Mouse (Mus musculus): ENCODE results near the gene Myl9. TPM values are rescaled to one million over a fixed set of nuclear protein-coding genes. Genes with fewer than 3 reads are reported as not detected.

Myl9 gene
- total and polyA plus RNA-seq, 2 experiments from 2014 or later = 1,431 to 1,885 TPM

DNA sequence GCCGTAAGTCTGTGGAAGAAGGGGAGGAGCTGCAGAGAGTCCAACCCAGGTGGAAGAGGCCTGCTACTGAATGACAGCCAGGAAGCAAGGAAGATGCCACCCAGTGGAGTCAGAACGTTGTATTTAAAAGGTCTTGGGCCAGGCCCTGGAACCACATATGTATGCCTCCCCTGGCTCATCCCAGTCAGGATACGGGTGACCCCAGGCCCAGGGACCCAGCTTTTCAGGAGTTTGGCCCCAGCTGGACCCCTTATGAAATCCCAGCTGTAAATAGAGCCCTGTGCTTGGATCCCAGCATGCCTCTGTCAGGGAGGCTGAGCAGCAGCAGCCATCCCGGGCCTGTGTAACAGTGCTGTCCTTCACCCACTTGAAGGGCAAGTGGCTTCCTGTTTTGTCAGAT lies 10.5 kb upstream of the Myl9 start:
- TF ChIP-seq CTCF (IDR thresholded peaks at IDR 0.05; ENCODE audit: low read depth) = no peak
- no peak for TF ChIP-seq EP300 (IDR thresholded peaks at IDR 0.05; ENCODE audit: low read depth)
- Histone ChIP-seq H3K36me3 (replicated peaks; ENCODE audit: control insufficient read depth, insufficient read depth, low read length) (peaks cover 28% of the 10 kb centered on the region), H3K27ac (ENCODE audit: low read depth) (no peak overlapping the region), H3K9me3 (replicated peaks; ENCODE audit: control insufficient read depth, low read length) (no peaks in the 10 kb centered on the region), H3K4me1 (ENCODE audit: control insufficient read depth, insufficient read depth) (no peaks in the 10 kb centered on the region), H3K27me3 (ENCODE audit: control insufficient read depth, insufficient read depth, low read length) (no peaks in the 10 kb centered on the region), H3K9ac (replicated peaks; ENCODE audit: low read depth, low read length) (no peak overlapping the region), H3K4me2 (ENCODE audit: low read depth, low read length) (no peak overlapping the region), H3K4me3 (ENCODE audit: low read depth, low read length) (no peak overlapping the region)
- WGBS = 38% methylated on average over 4 of the region's 4 CpGs
- ATAC-seq (ENCODE audit: insufficient read depth, low read depth) = no peak
- DNase-seq (ENCODE audit: low spot score) = no peak

DNA sequence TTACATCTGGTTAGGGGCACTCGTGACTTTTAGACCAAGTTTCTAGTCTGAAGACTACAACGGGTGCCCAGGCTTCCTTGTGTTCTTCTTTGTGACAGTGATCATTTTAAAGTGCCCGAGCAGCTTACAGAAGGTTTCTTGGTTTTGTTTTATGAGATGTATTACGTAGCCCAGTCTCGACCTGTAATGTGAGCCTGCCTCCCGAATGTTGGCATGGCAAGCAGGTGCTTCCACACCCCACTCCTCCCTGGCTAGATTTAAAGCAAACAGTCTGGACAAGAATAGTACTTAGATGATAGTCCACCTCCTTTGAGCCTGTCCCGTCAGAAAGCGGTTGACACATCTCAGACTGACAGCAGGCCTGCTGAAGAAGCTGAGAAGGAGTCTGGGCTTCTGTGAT lies 9.6 kb upstream of the Myl9 start:
- no peak overlapping the region for H3K9ac ChIP-seq (replicated peaks; ENCODE audit: low read depth, low read length)
- TF ChIP-seq EP300 (IDR thresholded peaks at IDR 0.05; ENCODE audit: low read depth) (no peak), CTCF (IDR thresholded peaks at IDR 0.05; ENCODE audit: low read depth) (no peak)

DNA sequence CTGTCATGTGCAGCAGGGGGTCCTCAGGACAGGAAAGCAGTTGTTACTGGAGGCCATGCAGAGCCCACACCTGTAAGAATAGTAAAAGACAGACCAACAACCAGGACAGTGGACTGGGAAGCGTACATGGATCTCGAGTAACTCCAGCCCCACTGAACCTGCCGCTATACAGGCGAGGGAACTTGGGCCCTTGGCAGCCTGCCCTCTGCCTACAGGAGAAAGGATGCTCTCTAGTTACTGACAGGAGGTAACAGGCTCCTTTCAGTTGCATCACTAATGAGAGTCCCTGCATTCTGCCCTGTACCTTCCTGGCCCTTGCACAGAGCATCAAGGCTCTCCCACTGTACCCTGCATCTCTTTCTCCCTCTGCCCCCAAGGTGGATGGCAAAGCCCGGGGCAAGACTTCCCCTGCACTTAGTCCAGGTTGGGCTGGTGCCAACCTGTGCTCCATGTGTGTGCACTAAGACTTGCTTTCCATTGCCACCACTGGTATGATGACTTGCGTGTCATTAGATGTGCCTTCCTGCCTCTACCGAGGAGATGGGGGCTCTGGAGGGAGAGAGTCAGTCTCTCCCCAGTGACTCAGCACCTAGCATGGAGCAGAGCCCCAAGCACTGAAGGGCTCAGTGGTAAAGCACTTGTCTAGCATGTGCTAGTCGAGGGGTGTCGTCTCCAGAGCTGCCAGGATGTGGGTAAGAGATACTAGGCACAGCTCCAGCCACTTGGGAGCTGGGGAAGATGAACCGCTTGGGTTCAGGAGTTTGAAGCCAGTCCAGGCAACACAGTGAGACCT lies 8.8 kb upstream of the Myl9 start:
- DNase-seq (ENCODE audit: low spot score) (no peak), ATAC-seq (ENCODE audit: insufficient read depth, low read depth) (no peak)
- no peak for TF ChIP-seq EP300 (IDR thresholded peaks at IDR 0.05; ENCODE audit: low read depth)
- no peak for TF ChIP-seq CTCF (IDR thresholded peaks at IDR 0.05; ENCODE audit: low read depth)
- Histone ChIP-seq H3K36me3 (replicated peaks; ENCODE audit: control insufficient read depth, insufficient read depth, low read length) (peaks cover 22% of the 10 kb centered on the region), H3K27me3 (ENCODE audit: control insufficient read depth, insufficient read depth, low read length) (no peaks in the 10 kb centered on the region), H3K4me2 (ENCODE audit: low read depth, low read length) (no peak overlapping the region), H3K9ac (replicated peaks; ENCODE audit: low read depth, low read length) (no peak overlapping the region), H3K4me1 (ENCODE audit: control insufficient read depth, insufficient read depth) (no peaks in the 10 kb centered on the region), H3K4me3 (ENCODE audit: low read depth, low read length) (no peak overlapping the region), H3K9me3 (replicated peaks; ENCODE audit: control insufficient read depth, low read length) (no peaks in the 10 kb centered on the region), H3K27ac (ENCODE audit: low read depth) (no peak overlapping the region)
- WGBS = 43% methylated on average over 10 of the region's 10 CpGs

More for the DNA sequence above, 9.6 kb upstream of the Myl9 start:
- Histone ChIP-seq H3K4me1 (ENCODE audit: control insufficient read depth, insufficient read depth) (no peaks in the 10 kb centered on the region), H3K27ac (ENCODE audit: low read depth) (no peak overlapping the region), H3K4me3 (ENCODE audit: low read depth, low read length) (no peak overlapping the region), H3K27me3 (ENCODE audit: control insufficient read depth, insufficient read depth, low read length) (no peaks in the 10 kb centered on the region), H3K9me3 (replicated peaks; ENCODE audit: control insufficient read depth, low read length) (no peaks in the 10 kb centered on the region), H3K36me3 (replicated peaks; ENCODE audit: control insufficient read depth, insufficient read depth, low read length) (peaks cover 26% of the 10 kb centered on the region), H3K4me2 (ENCODE audit: low read depth, low read length) (no peak overlapping the region)
- no peak for DNase-seq (ENCODE audit: low spot score)
- WGBS = 68% methylated on average over 8 of the region's 8 CpGs
- no peak for ATAC-seq (ENCODE audit: insufficient read depth, low read depth)

DNA sequence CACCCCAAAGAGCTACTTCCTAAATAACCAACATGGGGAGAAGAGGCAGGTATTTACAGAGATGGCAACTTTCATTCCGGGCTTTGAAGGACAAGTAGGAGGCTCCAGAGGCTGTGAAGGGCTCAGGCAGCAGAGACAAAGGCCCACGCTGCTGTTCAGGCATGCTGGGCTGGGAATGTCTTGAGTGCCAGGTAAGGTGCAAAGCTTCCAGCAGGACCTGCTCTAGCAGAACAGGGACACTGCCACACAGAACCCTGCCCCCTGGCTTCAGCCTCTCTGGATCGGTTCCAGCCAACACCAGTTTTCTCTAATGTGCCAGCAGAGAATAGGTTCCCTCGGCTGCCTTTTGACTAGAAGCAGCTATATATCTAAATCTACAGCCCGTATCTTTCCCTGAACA lies 8.1 kb upstream of the Myl9 start:
- Histone ChIP-seq H3K9ac (replicated peaks; ENCODE audit: low read depth, low read length) (no peak overlapping the region), H3K36me3 (replicated peaks; ENCODE audit: control insufficient read depth, insufficient read depth, low read length) (peaks cover 16% of the 10 kb centered on the region), H3K4me2 (ENCODE audit: low read depth, low read length) (no peak overlapping the region), H3K4me1 (ENCODE audit: control insufficient read depth, insufficient read depth) (no peaks in the 10 kb centered on the region), H3K4me3 (ENCODE audit: low read depth, low read length) (no peak overlapping the region), H3K27ac (ENCODE audit: low read depth) (no peak overlapping the region), H3K27me3 (ENCODE audit: control insufficient read depth, insufficient read depth, low read length) (no peaks in the 10 kb centered on the region), H3K9me3 (replicated peaks; ENCODE audit: control insufficient read depth, low read length) (no peaks in the 10 kb centered on the region)
- no peak for TF ChIP-seq EP300 (IDR thresholded peaks at IDR 0.05; ENCODE audit: low read depth)
- TF ChIP-seq CTCF (IDR thresholded peaks at IDR 0.05; ENCODE audit: low read depth) = no peak
- 65% methylated on average over 5 of the region's 5 CpGs for WGBS
- no peak for DNase-seq (ENCODE audit: low spot score)
- ATAC-seq (ENCODE audit: insufficient read depth, low read depth) = no peak

DNA sequence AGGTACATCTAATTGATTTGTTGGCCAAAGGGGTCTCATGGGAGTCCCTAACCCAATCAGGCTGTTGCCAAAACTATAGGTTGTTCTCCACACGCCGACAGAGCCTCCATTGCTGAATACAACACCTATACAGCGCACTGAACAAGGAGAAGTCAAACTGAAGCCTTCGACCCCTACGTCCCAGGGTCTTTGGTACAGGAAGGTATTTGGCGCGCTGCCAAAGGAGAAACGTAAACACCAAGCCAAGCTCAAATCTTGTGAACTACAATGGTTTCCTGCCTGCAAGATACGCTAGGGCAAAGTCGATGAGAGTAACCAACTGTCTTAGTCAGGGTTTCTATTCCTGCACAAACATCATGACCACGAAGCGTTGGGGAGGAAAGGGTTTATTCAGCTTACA lies 5.9 kb upstream of the Myl9 start:
- Histone ChIP-seq H3K4me3 (ENCODE audit: low read depth, low read length) (no peak overlapping the region), H3K27ac (ENCODE audit: low read depth) (no peak overlapping the region), H3K36me3 (replicated peaks; ENCODE audit: control insufficient read depth, insufficient read depth, low read length) (no peaks in the 10 kb centered on the region), H3K9ac (replicated peaks; ENCODE audit: low read depth, low read length) (no peak overlapping the region), H3K4me2 (ENCODE audit: low read depth, low read length) (no peak overlapping the region), H3K4me1 (ENCODE audit: control insufficient read depth, insufficient read depth) (no peaks in the 10 kb centered on the region), H3K9me3 (replicated peaks; ENCODE audit: control insufficient read depth, low read length) (no peaks in the 10 kb centered on the region), H3K27me3 (ENCODE audit: control insufficient read depth, insufficient read depth, low read length) (no peaks in the 10 kb centered on the region)
- DNase-seq (ENCODE audit: low spot score) (no peak), ATAC-seq (ENCODE audit: insufficient read depth, low read depth) (no peak)
- TF ChIP-seq CTCF (IDR thresholded peaks at IDR 0.05; ENCODE audit: low read depth) = no peak
- WGBS = 63% methylated on average over 12 of the region's 12 CpGs

DNA sequence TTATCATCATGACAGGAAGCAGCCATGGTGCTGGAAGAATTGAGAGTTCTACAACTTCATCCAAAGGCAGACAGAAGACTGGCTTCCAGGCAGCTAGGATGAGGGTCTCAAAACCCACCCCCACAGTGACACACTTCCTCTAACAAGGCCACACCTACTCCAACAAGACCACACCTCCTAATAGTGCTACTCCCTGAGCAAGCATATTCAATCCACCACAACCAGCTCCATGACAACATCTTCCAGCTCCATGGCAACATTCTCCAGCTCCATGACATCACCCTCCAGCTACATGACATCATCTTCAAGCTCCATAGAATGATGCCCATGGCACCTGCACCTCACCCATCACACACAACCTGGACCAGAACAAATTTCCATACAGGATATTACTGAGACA lies 1.8 kb upstream of the Myl9 start:
- Histone ChIP-seq H3K4me1 (ENCODE audit: control insufficient read depth, insufficient read depth) (peaks cover 27% of the 10 kb centered on the region), H3K27ac (ENCODE audit: low read depth) (no peak overlapping the region), H3K4me3 (ENCODE audit: low read depth, low read length) (no peak overlapping the region), H3K36me3 (replicated peaks; ENCODE audit: control insufficient read depth, insufficient read depth, low read length) (peaks cover 1% of the 10 kb centered on the region; the same call in 1 of the 2 replicates), H3K9ac (replicated peaks; ENCODE audit: low read depth, low read length) (no peak overlapping the region), H3K9me3 (replicated peaks; ENCODE audit: control insufficient read depth, low read length) (no peaks in the 10 kb centered on the region), H3K27me3 (ENCODE audit: control insufficient read depth, insufficient read depth, low read length) (no peaks in the 10 kb centered on the region), H3K4me2 (ENCODE audit: low read depth, low read length) (no peak overlapping the region)
- TF ChIP-seq CTCF (IDR thresholded peaks at IDR 0.05; ENCODE audit: low read depth) (no peak), EP300 (IDR thresholded peaks at IDR 0.05; ENCODE audit: low read depth) (no peak)
- no peak for DNase-seq (ENCODE audit: low spot score)
- ATAC-seq (ENCODE audit: insufficient read depth, low read depth) = no peak
